Mouse (Mus musculus) neural tube, embryonic 15.5 days (tissue): ENCODE measurements around the gene Lrrc34. TPM values are rescaled to one million over a fixed set of nuclear protein-coding genes. Genes with fewer than 3 reads are reported as not detected.

Source experiments
- ATAC-seq: fragments of 200-750 bp; cut with Nextera tagmentation; 2 replicates; pipeline ENCODE4 v1.8.0; 2017; ENCODE audit warnings: mild to moderate bottlenecking, moderate TSS enrichment, moderate library complexity; ENCODE audit not compliant: low FRiP score
- H3K27ac ChIP-seq: fragments of 300-500 bp; sonication (generic); replicated peaks from 2 replicates; pipeline ENCODE4 v1.5.1; 2015; ENCODE audit warnings: mild to moderate bottlenecking, inconsistent platforms
- H3K27me3 ChIP-seq: fragments of 300-500 bp; sonication (generic); replicated peaks from 2 replicates; pipeline ENCODE4 v1.6.1; 2015; ENCODE audit warnings: inconsistent platforms
- H3K36me3 ChIP-seq: fragments of 300-500 bp; sonication (generic); 2 replicates; pipeline ENCODE4 v1.6.1; 2015; ENCODE audit warnings: inconsistent platforms
- H3K4me1 ChIP-seq: fragments of 300-500 bp; sonication (generic); 2 replicates; pipeline ENCODE4 v1.6.1; 2015; ENCODE audit warnings: inconsistent platforms
- H3K4me2 ChIP-seq: fragments of 300-500 bp; sonication (generic); 2 replicates; pipeline ENCODE4 v1.6.1; 2015; ENCODE audit warnings: inconsistent platforms, mild to moderate bottlenecking, moderate library complexity
- H3K4me3 ChIP-seq: fragments of 300-500 bp; sonication (generic); replicated peaks from 2 replicates; pipeline ENCODE4 v1.5.1; 2015; ENCODE audit warnings: mild to moderate bottlenecking, inconsistent platforms
- H3K9ac ChIP-seq: fragments of 300-500 bp; sonication (generic); replicated peaks from 2 replicates; pipeline ENCODE4 v1.6.1; 2015; ENCODE audit warnings: mild to moderate bottlenecking, inconsistent platforms
- H3K9me3 ChIP-seq: fragments of 300-500 bp; sonication (generic); replicated peaks from 2 replicates; pipeline ENCODE4 v1.6.1; 2016; ENCODE audit warnings: inconsistent platforms
- WGBS: fragments of 180-500 bp; shearing (Covaris S2); methylation state at CpG from one replicate; pipeline ENCODE4 v1.1.7; 2015; ENCODE audit warnings: mixed read lengths; 5-methylcytosine and 5-hydroxymethylcytosine counted together
- polyA plus RNA-seq: library from polyadenylated mRNA; unstranded; fragments of >200 nt; fragmentation: Nextera tagmentation; extraction: Ambion mirVana; gene quantifications from 2 replicates; pipeline ENCODE4 v1.2.1, GENCODE M21; 2015

The Lrrc34 gene
- polyA plus RNA-seq: 0.79 and 0.97 TPM in 2 replicates

DNA sequence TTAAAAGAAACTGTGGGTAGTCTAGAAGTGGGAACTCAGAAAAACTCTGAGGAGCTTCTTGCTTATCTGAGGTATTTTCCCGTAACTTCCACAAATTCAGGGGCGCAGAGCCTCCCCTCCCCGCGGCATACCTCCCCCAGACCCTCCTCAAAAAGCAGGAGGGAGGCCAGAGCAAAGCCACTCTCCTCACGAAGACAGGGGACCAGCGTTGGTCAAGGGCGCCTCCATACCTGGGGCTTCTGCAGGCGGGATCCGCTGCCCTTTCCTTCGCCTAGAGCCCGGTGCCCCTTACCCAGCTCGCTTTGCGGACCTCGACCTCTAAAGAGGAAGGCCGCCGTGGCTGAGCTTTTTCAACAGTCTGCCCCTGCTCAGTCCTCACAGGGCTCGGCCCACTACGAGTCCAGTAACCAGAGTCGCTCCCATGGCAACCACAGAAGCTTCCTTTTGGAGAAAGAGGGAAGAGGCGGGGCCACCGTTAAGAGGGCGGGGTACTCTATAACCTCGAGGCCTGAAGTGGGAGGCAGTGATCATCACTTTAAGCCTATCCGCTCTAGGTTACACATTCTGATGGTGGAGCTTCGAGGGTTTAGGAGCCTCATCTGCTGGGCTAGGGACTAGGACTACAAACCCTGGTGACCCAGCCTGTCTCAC lies at the start of gene Lrrc34:
Gene Lrrc34 (minus strand): TSS at position 430 of the 651 bp plus-strand sequence.
- no peaks in the 10 kb centered on the region for H3K36me3 ChIP-seq
- H3K4me3 ChIP-seq: peak within 1 kb of the TSS; percentile 36
- ATAC-seq: peak; percentile 76
- peak within 1 kb of the TSS; percentile 47 for H3K9ac ChIP-seq
- H3K4me1 ChIP-seq: peaks cover 16% of the 10 kb centered on the region
- peak within 1 kb of the TSS; percentile 67 for H3K4me2 ChIP-seq
- H3K9me3 ChIP-seq: no peaks in the 10 kb centered on the region
- H3K27me3 ChIP-seq: 0 out of 2 replicates have a peak, but pooled peaks cover 20% of the 10 kb centered on the region
- no peak within 1 kb of the TSS for H3K27ac ChIP-seq
- WGBS: 4% methylated on average over 25 of the region's 25 CpGs

DNA sequence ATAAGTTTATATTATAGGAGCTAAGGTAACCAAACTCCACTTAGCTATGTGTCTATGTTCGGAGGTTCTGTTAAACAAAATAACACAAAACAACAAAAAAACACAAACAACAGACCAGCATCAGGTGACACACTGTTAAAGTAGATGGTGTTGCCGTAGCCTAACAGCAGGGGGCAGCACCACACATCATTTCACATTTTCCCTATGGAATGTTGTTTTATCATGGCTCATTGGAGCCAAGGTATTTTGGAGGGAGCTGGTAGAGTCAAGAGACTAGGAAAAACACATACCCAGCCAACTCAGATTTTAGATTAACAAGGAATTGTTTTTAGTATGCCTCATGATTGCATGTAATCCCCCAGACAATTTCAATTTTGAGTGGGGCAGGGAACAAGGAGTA lies 48.7 kb upstream of the Lrrc34 start:
- H3K4me3 ChIP-seq: no peak overlapping the region
- no peaks in the 10 kb centered on the region for H3K9me3 ChIP-seq
- no peaks in the 10 kb centered on the region for H3K36me3 ChIP-seq
- no peak overlapping the region for H3K27ac ChIP-seq
- no peaks in the 10 kb centered on the region for H3K4me1 ChIP-seq
- WGBS: 18% methylated on average over 2 of the region's 2 CpGs
- no peaks in the 10 kb centered on the region for H3K27me3 ChIP-seq
- H3K4me2 ChIP-seq: no peak overlapping the region
- no peak overlapping the region for H3K9ac ChIP-seq
- ATAC-seq: no peak

DNA sequence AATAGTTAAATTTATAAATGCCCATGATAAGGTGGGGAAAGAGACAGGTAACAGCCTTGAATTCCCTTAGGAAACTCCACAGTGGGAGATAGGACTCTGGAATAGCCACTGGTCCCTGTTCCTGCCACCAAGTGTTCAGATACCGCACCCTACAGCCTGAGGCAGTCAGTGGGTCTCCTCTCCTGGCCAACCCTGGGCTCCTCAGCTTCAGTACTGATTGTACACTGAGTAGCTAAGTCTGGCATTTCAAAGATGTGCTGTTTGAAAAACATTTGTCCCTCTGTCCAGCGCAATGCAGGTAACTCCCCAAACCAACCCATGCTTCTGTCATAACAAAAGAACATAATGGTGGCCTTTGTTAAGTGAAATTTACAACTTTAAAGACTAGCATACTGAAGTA lies 48.0 kb upstream of the Lrrc34 start:
- Histone ChIP-seq H3K36me3 (no peaks in the 10 kb centered on the region), H3K4me2 (no peak overlapping the region), H3K4me3 (no peak overlapping the region), H3K9ac (no peak overlapping the region), H3K27ac (no peak overlapping the region), H3K27me3 (no peaks in the 10 kb centered on the region), H3K4me1 (no peaks in the 10 kb centered on the region), H3K9me3 (no peaks in the 10 kb centered on the region)
- no peak for ATAC-seq
- 97% methylated on average over 2 of the region's 2 CpGs for WGBS

DNA sequence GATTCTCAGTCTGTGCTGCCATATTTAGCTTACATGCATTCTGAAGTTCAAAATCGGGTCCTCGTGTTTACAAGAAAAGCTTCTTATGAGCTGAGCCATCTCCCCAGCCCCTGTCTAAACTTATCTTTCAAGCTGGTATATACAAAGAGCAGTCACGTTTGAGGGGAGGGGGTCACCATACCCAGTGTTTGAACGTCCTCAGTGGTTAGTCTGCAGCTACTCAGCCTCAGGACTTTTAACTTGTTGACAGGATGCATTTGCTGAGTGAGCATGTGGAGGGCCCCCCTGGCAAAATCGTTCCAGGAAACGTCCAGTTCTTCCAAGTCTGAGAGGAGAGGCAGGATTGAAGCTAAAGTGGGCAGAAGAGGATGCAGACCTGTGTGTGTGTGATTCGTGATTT lies 43.3 kb upstream of the Lrrc34 start:
- WGBS: 82% methylated on average over 7 of the region's 7 CpGs
- Histone ChIP-seq H3K27ac (no peak overlapping the region), H3K27me3 (no peaks in the 10 kb centered on the region), H3K9ac (no peak overlapping the region), H3K36me3 (no peaks in the 10 kb centered on the region), H3K4me1 (no peaks in the 10 kb centered on the region), H3K4me3 (no peak overlapping the region), H3K4me2 (no peak overlapping the region), H3K9me3 (no peaks in the 10 kb centered on the region)
- ATAC-seq: no peak

DNA sequence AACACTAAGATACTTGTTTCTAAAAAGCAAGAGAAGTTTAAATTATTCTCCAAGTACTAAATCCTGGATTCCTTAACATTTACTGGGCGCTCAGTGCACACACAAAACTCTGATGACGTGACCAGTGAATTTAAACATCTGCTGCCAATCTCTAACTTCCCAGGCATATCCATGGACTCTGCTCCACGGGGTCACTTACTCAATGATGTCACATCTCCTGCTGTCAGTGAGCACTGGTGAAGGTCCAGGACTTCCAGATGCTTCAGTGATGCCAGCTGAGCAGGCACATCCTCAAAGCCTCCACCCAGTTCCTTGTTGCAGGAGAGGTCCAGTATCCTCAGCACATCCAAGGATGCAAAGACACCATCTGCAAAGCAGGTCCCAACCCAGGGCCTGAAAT lies 39.5 kb upstream of the Lrrc34 start:
- H3K27me3 ChIP-seq: no peaks in the 10 kb centered on the region
- no peak overlapping the region for H3K4me2 ChIP-seq
- no peak overlapping the region for H3K4me3 ChIP-seq
- no peaks in the 10 kb centered on the region for H3K36me3 ChIP-seq
- H3K27ac ChIP-seq: no peak overlapping the region
- no peaks in the 10 kb centered on the region for H3K9me3 ChIP-seq
- no peak overlapping the region for H3K9ac ChIP-seq
- H3K4me1 ChIP-seq: no peaks in the 10 kb centered on the region
- no peak for ATAC-seq
- 87% methylated on average over 3 of the region's 3 CpGs for WGBS

DNA sequence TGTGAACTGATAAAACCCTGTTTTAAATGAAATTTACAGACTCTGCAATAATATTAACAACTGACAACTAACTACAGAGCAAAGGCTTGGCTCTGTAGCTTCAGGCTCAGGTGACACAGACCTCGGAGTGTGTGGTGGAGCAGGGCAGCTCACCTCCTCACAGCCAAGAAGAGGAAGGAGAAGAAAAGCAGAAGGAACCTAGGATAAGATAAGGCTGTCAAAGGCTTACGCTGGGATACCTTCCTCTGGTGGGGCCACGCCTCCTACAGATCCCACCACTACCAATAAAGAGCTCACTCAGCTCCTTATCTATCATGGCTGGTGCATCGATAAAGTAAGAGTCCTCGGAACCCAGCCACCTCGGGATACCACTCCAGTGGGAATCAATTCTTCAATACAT lies 35.5 kb upstream of the Lrrc34 start:
- ATAC-seq: no peak
- Histone ChIP-seq H3K9ac (no peak overlapping the region), H3K27me3 (no peaks in the 10 kb centered on the region), H3K4me2 (no peak overlapping the region), H3K36me3 (no peaks in the 10 kb centered on the region), H3K4me1 (no peaks in the 10 kb centered on the region), H3K27ac (no peak overlapping the region), H3K9me3 (no peaks in the 10 kb centered on the region), H3K4me3 (no peak overlapping the region)
- WGBS: 88% methylated on average over 6 of the region's 6 CpGs

DNA sequence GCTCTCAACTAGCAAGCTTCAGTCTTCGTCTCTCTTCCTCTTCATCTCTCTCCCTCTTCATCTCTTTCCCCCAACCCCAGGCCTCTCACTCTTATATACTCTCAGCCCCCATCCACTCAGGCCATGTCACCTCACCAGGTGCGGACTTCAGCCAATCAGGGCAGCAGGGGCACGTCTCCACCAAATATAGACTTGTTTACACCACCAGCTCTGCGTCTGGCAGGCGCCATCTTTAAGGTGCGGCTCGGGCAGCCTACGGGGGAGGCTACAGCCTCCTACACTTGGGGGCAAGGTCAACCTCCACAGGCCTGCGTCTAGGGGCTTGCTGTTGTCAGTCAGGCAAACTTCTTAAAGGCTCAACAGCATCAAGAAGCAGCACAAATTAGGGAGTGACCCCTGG lies 10.8 kb upstream of the Lrrc34 start:
- H3K36me3 ChIP-seq: no peaks in the 10 kb centered on the region
- WGBS: 89% methylated on average over 9 of the region's 9 CpGs
- no peaks in the 10 kb centered on the region for H3K9me3 ChIP-seq
- H3K4me2 ChIP-seq: no peak overlapping the region
- H3K9ac ChIP-seq: no peak overlapping the region
- no peaks in the 10 kb centered on the region for H3K27me3 ChIP-seq
- no peak for ATAC-seq
- H3K27ac ChIP-seq: no peak overlapping the region
- no peak overlapping the region for H3K4me3 ChIP-seq
- H3K4me1 ChIP-seq: no peaks in the 10 kb centered on the region

DNA sequence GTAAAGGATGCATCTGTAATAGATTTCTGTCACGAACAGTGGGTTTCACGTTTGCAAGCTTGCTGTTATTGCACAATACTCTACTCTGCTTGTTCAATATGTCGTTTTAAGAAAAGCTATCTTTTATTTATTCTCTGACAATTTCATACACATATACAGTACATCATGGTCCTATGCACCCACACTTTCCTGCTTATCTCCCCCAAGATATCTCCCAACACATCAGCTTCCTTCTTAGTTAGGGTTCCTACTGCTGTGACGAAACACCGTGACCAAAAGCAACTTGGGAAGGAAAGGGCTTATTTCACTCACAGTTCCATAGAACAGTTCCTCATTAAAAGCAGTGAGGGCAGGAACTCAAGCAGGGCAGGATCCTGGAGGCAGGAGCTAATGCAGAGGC lies 8.3 kb upstream of the Lrrc34 start:
- WGBS: 84% methylated on average over 5 of the region's 5 CpGs
- Histone ChIP-seq H3K9ac (no peak overlapping the region), H3K36me3 (no peaks in the 10 kb centered on the region), H3K27me3 (0 out of 2 replicates have a peak, but pooled peaks cover 5% of the 10 kb centered on the region), H3K9me3 (no peaks in the 10 kb centered on the region), H3K4me1 (0 out of 2 replicates have a peak, but pooled peaks cover under 1% of the 10 kb centered on the region), H3K4me3 (no peak overlapping the region), H3K27ac (no peak overlapping the region), H3K4me2 (no peak overlapping the region)
- no peak for ATAC-seq

DNA sequence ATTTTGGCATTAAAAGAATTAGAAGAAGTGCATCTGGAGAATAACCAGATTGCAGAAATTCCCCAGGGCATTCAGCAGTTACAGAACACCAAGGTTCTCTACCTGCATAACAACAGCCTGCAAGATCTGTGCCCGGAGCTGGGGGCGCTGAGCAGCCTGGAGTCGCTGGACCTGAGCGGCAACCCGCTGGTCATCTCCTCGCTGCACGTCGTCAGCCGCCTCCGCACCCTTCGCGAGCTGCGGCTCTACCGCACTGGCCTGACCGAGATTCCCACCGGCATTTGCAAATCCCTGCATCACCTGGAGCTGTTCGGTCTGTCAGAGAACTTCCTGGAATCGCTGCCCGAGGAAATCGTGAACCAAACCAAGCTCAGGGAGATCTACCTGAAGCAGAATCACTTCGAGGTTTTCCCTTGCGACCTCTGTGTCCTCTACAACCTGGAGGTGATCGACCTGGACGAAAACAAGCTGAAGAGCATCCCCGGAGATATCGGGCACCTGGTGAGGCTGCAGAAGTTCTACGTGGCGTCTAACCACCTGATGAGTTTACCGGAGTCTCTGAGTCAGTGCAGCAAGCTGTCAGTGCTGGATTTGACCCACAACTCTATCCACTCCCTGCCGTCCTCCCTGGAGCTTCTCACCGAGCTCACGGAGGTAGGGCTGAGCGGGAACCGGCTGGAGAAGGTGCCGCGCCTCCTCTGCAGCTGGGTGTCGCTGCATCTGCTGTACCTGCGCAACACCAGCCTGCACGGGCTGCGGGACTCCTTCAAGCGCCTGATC lies 2.6 kb upstream of the Lrrc34 start:
- WGBS: under 1% methylated on average over 41 of the region's 41 CpGs
- no peaks in the 10 kb centered on the region for H3K9me3 ChIP-seq
- peak; percentile 93 for ATAC-seq

DNA sequence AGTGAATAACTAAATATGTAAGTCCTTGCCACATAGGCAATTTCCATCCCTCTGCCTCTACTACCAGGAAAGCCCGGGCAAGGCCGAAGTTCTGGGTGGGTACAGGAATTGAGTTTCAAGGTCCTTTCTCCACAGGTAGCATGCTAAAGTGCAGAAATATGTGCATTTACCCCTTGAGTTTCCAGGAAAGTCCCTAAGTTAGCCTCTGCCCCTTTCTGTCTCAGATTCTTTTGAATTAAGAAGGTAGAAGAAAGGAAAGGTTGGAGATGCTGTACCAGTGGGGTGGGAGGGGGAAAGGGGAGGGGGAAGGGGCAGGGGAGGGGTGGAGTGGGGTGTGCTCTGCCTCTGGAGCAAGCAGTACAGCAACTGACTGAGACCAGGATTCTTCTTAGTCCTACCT lies 797 bp upstream of the Lrrc34 start:
- no peak for ATAC-seq
- Histone ChIP-seq H3K9ac (no peak overlapping the region), H3K4me3 (no peak overlapping the region), H3K4me1 (peaks cover 16% of the 10 kb centered on the region), H3K27me3 (0 out of 2 replicates have a peak, but pooled peaks cover 20% of the 10 kb centered on the region), H3K27ac (no peak overlapping the region), H3K9me3 (no peaks in the 10 kb centered on the region), H3K4me2 (no peak overlapping the region), H3K36me3 (no peaks in the 10 kb centered on the region)
- WGBS: 100% methylated on average over 2 of the region's 2 CpGs

More for the DNA sequence above, 2.6 kb upstream of the Lrrc34 start:
- no peak overlapping the region for H3K27ac ChIP-seq
- no peaks in the 10 kb centered on the region for H3K36me3 ChIP-seq
- 0 out of 2 replicates have a peak, but pooled peaks cover 20% of the 10 kb centered on the region for H3K27me3 ChIP-seq
- peak overlapping the region; percentile 89 for H3K4me2 ChIP-seq
- peaks cover 16% of the 10 kb centered on the region for H3K4me1 ChIP-seq
- peak overlapping the region; percentile 34 for H3K9ac ChIP-seq
- H3K4me3 ChIP-seq: peak overlapping the region; percentile 48

DNA sequence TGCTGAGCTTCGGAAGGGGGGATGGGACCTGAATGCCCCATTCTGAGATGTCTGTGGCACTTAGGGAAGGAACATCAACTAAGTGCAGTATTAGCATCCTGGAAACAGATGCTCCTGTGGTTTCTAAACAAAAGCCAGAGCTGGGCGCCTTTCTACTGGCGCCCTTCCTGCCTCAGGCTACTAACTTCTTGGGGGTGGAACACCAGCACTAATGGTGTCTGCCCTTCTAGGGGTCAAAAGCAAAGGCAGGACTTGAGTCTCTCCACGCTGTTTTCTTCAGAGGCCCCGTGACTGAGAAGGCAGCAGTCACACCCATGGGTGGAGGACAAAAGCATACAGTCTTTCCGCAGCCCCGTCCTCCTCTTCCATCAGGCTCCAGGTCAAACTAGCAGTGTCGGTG lies 908 bp downstream of the Lrrc34 start:
- 47% methylated on average over 8 of the region's 8 CpGs for WGBS
- Histone ChIP-seq H3K9ac (no peak overlapping the region), H3K4me1 (peaks cover 16% of the 10 kb centered on the region), H3K9me3 (no peaks in the 10 kb centered on the region), H3K36me3 (no peaks in the 10 kb centered on the region), H3K4me2 (no peak overlapping the region), H3K27me3 (0 out of 2 replicates have a peak, but pooled peaks cover 17% of the 10 kb centered on the region), H3K4me3 (no peak overlapping the region), H3K27ac (no peak overlapping the region)
- no peak for ATAC-seq

DNA sequence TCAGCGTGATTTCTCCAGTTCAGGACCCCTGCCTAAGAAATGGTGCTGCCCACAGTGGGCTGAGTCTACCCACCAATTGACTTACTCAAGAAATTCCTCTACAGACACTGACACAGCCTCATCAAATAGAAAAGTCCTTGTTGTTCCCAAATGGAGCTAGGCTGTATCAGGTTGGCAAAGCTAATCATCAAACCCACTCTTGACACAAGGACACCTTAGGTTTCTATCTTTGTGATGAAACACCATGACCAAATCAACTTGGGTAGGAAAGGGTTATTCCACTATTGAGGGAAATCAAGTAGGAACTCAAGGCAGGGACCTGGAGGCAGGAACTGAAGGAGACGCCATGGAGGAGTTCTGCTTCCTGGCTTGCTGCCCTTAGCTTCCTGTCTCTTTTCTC lies 3.5 kb downstream of the Lrrc34 start, which contains the start of gene Lrriq4:
Gene Lrriq4 (plus strand): TSS at position 301 of the 400 bp plus-strand sequence.
- Histone ChIP-seq H3K9me3 (no peaks in the 10 kb centered on the region), H3K4me2 (no peak within 1 kb of the TSS), H3K4me1 (peaks cover 3% of the 10 kb centered on the region), H3K36me3 (no peaks in the 10 kb centered on the region), H3K27ac (no peak within 1 kb of the TSS), H3K4me3 (no peak within 1 kb of the TSS), H3K9ac (no peak within 1 kb of the TSS), H3K27me3 (0 out of 2 replicates have a peak, but pooled peaks cover 5% of the 10 kb centered on the region)
- 88% methylated on average over 2 of the region's 2 CpGs for WGBS
- no peak for ATAC-seq
